Mouse (Mus musculus) gastrocnemius, adult 8-10 months (tissue): ENCODE measurements around the gene Cask. TPM values are rescaled to one million over a fixed set of nuclear protein-coding genes. Genes with fewer than 3 reads are reported as not detected.

Experiments
- DNase-seq, 2 experiments: peaks; one replicate each; pipeline ENCODE4 v3.0.0; 2022; ENCODE audit warnings: low spot score in 2 of 2
- total RNA-seq, 4 experiments: library from RNA; stranded (reverse); gene quantifications; 2 replicates each; pipeline ENCODE4 v1.2.4; 2022

Gene Cask
- total RNA-seq, 4 experiments from 2014 or later: 10.1 to 13.3 (median 12.0) TPM

GRCm38 (mm10) chrX:13518781-13519407, 332.3 kb downstream of the Cask start:
- DNase-seq: no peak

- no peak for DNase-seq
These were observed 333.1 kb downstream of the Cask start for GRCm38 (mm10) chrX:13518019-13518418.

GRCm38 (mm10) chrX:13516451-13516850, 334.7 kb downstream of the Cask start:
- no peak for DNase-seq

- no peak for DNase-seq
These were observed 337.3 kb downstream of the Cask start for GRCm38 (mm10) chrX:13513864-13514263.

GRCm38 (mm10) chrX:13513127-13513526, 338.0 kb downstream of the Cask start:
- DNase-seq: no peak

GRCm38 (mm10) chrX:13506376-13506775, 344.8 kb downstream of the Cask start:
- no peak for DNase-seq

- no peak for DNase-seq
These were observed 346.8 kb downstream of the Cask start for GRCm38 (mm10) chrX:13504389-13504788.

- no peak for DNase-seq
These were observed 348.2 kb downstream of the Cask start for GRCm38 (mm10) chrX:13502862-13503375.

GRCm38 (mm10) chrX:13500284-13500683, 350.9 kb downstream of the Cask start:
- no peak for DNase-seq

- DNase-seq: peak in 1 of 2 experiments; percentile 11
These were observed 356.1 kb downstream of the Cask start for GRCm38 (mm10) chrX:13494892-13495703.

- DNase-seq: no peak
These were observed 358.2 kb downstream of the Cask start for GRCm38 (mm10) chrX:13492922-13493321.

- no peak for DNase-seq
These were observed 360.2 kb downstream of the Cask start for GRCm38 (mm10) chrX:13490941-13491340.

GRCm38 (mm10) chrX:13489761-13490160, 361.4 kb downstream of the Cask start:
- no peak for DNase-seq

GRCm38 (mm10) chrX:13489001-13489400, 362.2 kb downstream of the Cask start:
- DNase-seq: no peak

- no peak for DNase-seq
These were observed 366.7 kb downstream of the Cask start for GRCm38 (mm10) chrX:13484447-13484846.

- no peak for DNase-seq
These were observed 368.6 kb downstream of the Cask start for GRCm38 (mm10) chrX:13482576-13482975.

- DNase-seq: no peak
These were observed 371.6 kb downstream of the Cask start for GRCm38 (mm10) chrX:13479570-13479969.

- DNase-seq: no peak
These were observed 372.9 kb downstream of the Cask start for GRCm38 (mm10) chrX:13478298-13478697.

GRCm38 (mm10) chrX:13477596-13477995, 373.6 kb downstream of the Cask start:
- DNase-seq: no peak

- DNase-seq: no peak
These were observed 375.8 kb downstream of the Cask start for GRCm38 (mm10) chrX:13475382-13475781.

- DNase-seq: no peak
These were observed 378.4 kb downstream of the Cask start for GRCm38 (mm10) chrX:13472751-13473225.

- DNase-seq: no peak
These were observed 379.2 kb downstream of the Cask start for GRCm38 (mm10) chrX:13471925-13472324.
